Mouse (Mus musculus): ENCODE measurements at regions not wholly inside any gene's neighbourhood (a gene's known extent, or its start where the extent isn't known, plus 50 kb on each side); places are given as distances from the start of the nearest gene placed in this dataset.
A peak's percentile ranks its signal among the peaks of the same experiment; 100 is the strongest.

DNA sequence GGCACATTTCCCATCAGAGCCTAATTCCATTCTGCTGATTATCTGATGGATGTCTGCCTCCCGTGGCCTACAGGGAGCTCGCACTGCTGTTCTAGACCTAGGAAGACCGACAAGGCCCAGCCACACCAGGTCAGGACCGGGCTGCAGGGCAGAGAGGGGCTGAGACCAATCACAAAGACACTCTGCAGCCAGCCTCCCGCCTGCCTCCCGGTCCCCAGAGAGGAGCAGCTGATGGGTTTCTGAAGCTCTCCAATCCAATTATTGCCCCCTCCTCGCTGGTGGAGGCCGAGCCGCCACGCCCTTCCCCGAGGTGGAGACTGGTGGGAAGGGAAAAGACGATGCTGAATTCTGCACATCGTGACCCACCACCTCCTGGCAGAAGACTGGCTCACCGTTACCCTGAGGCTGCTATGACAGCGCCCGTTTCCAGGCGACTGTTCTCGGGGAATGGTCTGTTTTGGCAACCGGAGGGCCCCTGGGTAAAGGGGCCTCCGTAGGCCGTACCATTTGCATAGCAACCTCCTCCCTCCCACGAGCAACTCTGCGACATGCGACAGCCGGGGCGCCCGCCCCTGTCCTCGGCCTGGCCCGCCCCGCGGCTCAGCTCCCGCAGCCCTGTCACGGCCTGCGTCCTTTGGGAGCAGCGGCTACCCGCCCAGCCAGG lies 53.5 kb upstream of the Pim1 start:
- peak; percentile 76 for ATAC-seq (ENCODE audit: low read depth)
- WGBS (ENCODE audit: insufficient replicate concordance), result 2% methylated on average over 36 of the region's 36 CpGs
- Histone ChIP-seq H3K4me3 (ENCODE audit: low read depth, low read length) (peak overlapping the region; percentile 69), H3K4me1 (ENCODE audit: control insufficient read depth, low read depth, low read length) (peaks cover 90% of the 10 kb centered on the region), H3K9me3 (replicated peaks; ENCODE audit: control insufficient read depth, low read length) (no peaks in the 10 kb centered on the region), H3K27ac (ENCODE audit: low read length) (peak overlapping the region; percentile 98), H3K27me3 (ENCODE audit: control insufficient read depth, insufficient read depth, low read depth, low read length) (peaks cover 6% of the 10 kb centered on the region), H3K36me3 (ENCODE audit: control insufficient read depth, insufficient read depth) (no peaks in the 10 kb centered on the region), H3K4me2 (ENCODE audit: low read depth, low read length) (peak overlapping the region; percentile 74), H3K9ac (ENCODE audit: low read depth, low read length) (peak overlapping the region; percentile 78)

DNA sequence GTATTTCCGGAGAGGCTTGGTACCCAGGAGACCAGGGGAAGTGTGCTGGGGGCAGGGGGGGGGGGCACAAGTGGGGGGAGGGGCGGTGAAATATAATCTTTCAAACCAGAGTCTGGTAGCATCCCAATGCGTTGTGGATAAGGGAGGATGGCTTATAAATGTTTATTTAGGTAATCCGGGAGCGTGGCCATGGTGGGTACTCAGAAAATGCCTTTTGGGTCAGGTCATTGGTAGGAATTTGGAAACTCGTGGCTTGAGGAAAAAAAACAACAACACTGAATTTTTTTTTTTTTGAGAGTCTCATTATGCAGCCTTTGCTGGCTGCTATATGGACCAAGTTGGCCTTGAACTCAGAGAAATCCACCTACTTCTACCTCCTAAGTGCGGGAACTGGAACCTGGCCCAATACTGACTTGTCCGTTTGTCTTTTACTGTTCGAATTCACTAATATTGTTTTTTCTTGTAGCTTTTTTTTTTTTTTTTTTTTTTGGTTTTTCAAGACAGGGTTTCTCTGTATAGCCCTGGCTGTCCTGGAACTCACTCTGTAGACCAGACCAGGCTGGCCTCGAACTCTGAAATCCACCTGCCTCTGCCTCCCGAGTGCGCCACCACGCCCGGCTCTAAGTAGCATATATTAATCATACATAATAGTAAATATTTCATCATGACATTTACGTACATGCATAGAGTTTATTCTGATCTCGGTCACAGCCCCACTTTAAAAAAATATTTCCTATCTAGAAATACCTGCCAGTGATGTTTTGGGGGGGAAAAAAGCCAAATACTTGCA lies 52.8 kb upstream of the Pim1 start:
- no peaks in the 10 kb centered on the region for H3K36me3 ChIP-seq (ENCODE audit: control insufficient read depth, insufficient read depth)
- no peaks in the 10 kb centered on the region for H3K9me3 ChIP-seq (replicated peaks; ENCODE audit: control insufficient read depth, low read length)
- peak overlapping the region; percentile 78 for H3K9ac ChIP-seq (ENCODE audit: low read depth, low read length)
- no peaks in the 10 kb centered on the region for H3K27me3 ChIP-seq (ENCODE audit: control insufficient read depth, insufficient read depth, low read depth, low read length)
- 23% methylated on average over 16 of the region's 16 CpGs for WGBS (ENCODE audit: insufficient replicate concordance)
- H3K4me2 ChIP-seq (ENCODE audit: low read depth, low read length), result peak overlapping the region; percentile 74
- peak overlapping the region; percentile 69 for H3K4me3 ChIP-seq (ENCODE audit: low read depth, low read length)
- H3K4me1 ChIP-seq (ENCODE audit: control insufficient read depth, low read depth, low read length), result peaks cover 90% of the 10 kb centered on the region
- no peak for ATAC-seq (ENCODE audit: low read depth)
- H3K27ac ChIP-seq (ENCODE audit: low read length), result peak overlapping the region; percentile 98

DNA sequence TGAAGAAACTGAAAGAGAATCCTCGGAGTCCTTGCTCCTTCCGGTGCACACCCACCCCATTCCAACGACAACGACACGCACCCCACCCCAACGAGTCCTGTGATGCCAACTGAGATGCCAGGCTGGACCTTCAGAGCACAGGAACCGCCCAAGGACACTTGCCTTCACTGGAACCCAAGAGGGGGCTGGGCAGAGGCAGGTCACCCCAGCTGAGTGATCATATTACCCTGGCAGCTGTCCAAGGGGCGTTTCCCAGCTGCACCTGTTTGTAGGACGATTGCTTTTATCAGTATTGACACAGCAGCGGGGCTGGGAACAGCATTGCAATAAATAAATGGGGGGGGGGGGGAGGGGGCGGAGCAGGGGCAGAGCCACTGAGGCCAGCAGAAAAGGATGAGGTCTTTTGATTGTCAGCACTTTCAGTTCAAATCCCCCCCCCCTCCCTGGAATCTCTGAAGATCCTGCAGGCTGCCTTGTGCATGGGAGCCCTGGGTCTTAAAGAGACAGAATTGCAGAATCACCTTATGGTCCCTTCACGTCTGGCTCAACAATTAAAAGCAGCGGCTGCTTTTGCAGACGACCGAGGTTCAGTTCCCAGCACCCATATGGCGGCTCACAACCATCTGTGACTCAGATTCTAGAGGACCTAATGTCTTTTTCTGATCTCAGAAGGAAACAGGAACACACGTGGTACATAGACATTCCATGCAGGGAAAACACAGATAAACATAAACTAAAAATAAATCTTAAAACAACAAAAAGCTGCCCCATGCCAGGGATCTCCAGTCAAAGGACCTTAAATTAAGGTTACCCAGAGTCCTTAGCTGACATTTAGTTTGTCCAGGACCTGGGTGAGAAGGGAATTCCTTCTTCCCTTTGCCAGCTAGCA lies 52.0 kb upstream of the Pim1 start:
- 21% methylated on average over 16 of the region's 17 CpGs for WGBS (ENCODE audit: insufficient replicate concordance)
- peaks cover 90% of the 10 kb centered on the region for H3K4me1 ChIP-seq (ENCODE audit: control insufficient read depth, low read depth, low read length)

DNA sequence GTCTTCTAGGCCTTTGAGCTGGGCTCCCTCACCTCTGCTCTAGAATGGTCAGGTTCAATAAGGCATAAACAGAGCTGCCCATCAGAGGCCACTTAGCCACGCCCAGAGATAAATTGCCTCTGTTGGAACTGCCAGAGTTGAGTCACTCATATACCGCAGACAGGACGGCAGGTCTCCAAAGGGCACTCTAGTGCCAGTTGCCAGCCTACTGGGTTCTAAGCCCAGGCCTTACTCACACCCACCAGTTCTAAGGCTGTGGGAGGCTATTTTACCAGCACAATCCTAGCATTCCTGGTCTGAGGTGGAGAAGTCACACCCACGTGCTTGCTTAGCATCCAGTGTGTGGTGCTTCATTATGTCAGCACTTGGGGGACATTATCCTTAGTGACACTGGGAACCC lies 50.6 kb upstream of the Pim1 start:
- 45% methylated on average over 4 of the region's 4 CpGs for WGBS (ENCODE audit: insufficient replicate concordance)
- H3K4me3 ChIP-seq (ENCODE audit: low read depth, low read length), result peak overlapping the region; percentile 8; the same call in 1 of the 2 replicates
- H3K9ac ChIP-seq (ENCODE audit: low read depth, low read length), result peak overlapping the region; percentile 60
- H3K4me2 ChIP-seq (ENCODE audit: low read depth, low read length), result peak overlapping the region; percentile 46
- no peaks in the 10 kb centered on the region for H3K9me3 ChIP-seq (replicated peaks; ENCODE audit: control insufficient read depth, low read length)
- H3K4me1 ChIP-seq (ENCODE audit: control insufficient read depth, low read depth, low read length), result peaks cover 92% of the 10 kb centered on the region
- ATAC-seq (ENCODE audit: low read depth), result peak; percentile 15
- H3K36me3 ChIP-seq (ENCODE audit: control insufficient read depth, insufficient read depth), result no peaks in the 10 kb centered on the region
- H3K27me3 ChIP-seq (ENCODE audit: control insufficient read depth, insufficient read depth, low read depth, low read length), result no peaks in the 10 kb centered on the region
- H3K27ac ChIP-seq (ENCODE audit: low read length), result peak overlapping the region; percentile 98

More for the DNA sequence above, 52.0 kb upstream of the Pim1 start:
- no peaks in the 10 kb centered on the region for H3K27me3 ChIP-seq (ENCODE audit: control insufficient read depth, insufficient read depth, low read depth, low read length)
- peak overlapping the region; percentile 69 for H3K4me3 ChIP-seq (ENCODE audit: low read depth, low read length)
- no peaks in the 10 kb centered on the region for H3K36me3 ChIP-seq (ENCODE audit: control insufficient read depth, insufficient read depth)
- H3K9ac ChIP-seq (ENCODE audit: low read depth, low read length), result peak overlapping the region; percentile 78
- H3K9me3 ChIP-seq (replicated peaks; ENCODE audit: control insufficient read depth, low read length), result no peaks in the 10 kb centered on the region
- H3K27ac ChIP-seq (ENCODE audit: low read length), result peak overlapping the region; percentile 98
- ATAC-seq (ENCODE audit: low read depth), result peak; percentile 81
- peak overlapping the region; percentile 74 for H3K4me2 ChIP-seq (ENCODE audit: low read depth, low read length)

DNA sequence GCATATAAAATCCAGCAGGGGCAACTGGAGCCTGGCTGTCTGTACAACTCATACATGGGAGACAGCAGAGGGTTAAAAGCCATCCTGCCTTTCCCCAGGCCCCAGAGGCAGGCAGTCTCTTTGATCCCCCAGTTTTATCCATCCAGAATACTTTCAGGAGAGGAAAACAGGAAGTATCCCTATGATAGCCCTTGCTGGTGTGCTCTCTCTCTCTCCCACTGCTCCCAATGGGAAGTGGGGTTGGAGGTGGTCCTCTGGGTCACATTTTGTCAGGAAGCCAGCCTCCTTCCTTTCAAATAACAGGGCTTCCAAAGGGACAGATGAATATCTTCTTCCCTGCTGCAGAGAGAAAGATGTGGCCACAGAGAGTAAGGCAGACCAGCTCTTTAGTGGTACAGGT lies 50.1 kb upstream of the Pim1 start:
- Histone ChIP-seq H3K27me3 (ENCODE audit: control insufficient read depth, insufficient read depth, low read depth, low read length) (no peaks in the 10 kb centered on the region), H3K27ac (ENCODE audit: low read length) (peak overlapping the region; percentile 98), H3K36me3 (ENCODE audit: control insufficient read depth, insufficient read depth) (no peaks in the 10 kb centered on the region), H3K4me3 (ENCODE audit: low read depth, low read length) (no peak overlapping the region), H3K4me1 (ENCODE audit: control insufficient read depth, low read depth, low read length) (peaks cover 92% of the 10 kb centered on the region), H3K9ac (ENCODE audit: low read depth, low read length) (peak overlapping the region; percentile 60), H3K4me2 (ENCODE audit: low read depth, low read length) (no peak overlapping the region), H3K9me3 (replicated peaks; ENCODE audit: control insufficient read depth, low read length) (no peaks in the 10 kb centered on the region)
- ATAC-seq (ENCODE audit: low read depth), result no peak

Measured in liver, embryonic 16.5 days (tissue).